Mouse (Mus musculus) small intestine, adult 2 months (tissue): ENCODE data around the gene Rapsn. TPM values are rescaled to one million over a fixed set of nuclear protein-coding genes. Genes with fewer than 3 reads are reported as not detected.

ENCODE experiments used
- H3K27ac ChIP-seq: fragments of 200-500 bp; 2 replicates; pipeline ENCODE4 v1.5.1; 2012; ENCODE audit warnings: low read depth, low read length, control low read depth, inconsistent platforms; ENCODE audit not compliant: insufficient read depth
- H3K27me3 ChIP-seq: fragments of 200-500 bp; 2 replicates; pipeline ENCODE4 v1.6.1; 2012; ENCODE audit warnings: mild to moderate bottlenecking, moderate library complexity, low read length, inconsistent platforms; ENCODE audit not compliant: control insufficient read depth, insufficient read depth
- H3K36me3 ChIP-seq: fragments of 200-500 bp; 2 replicates; pipeline ENCODE4 v1.6.1; 2012; ENCODE audit warnings: mild to moderate bottlenecking, low read length, control low read depth, inconsistent platforms; ENCODE audit not compliant: control insufficient read depth, insufficient read depth
- H3K4me1 ChIP-seq: fragments of 200-500 bp; 2 replicates; pipeline ENCODE4 v1.6.1; 2012; ENCODE audit warnings: low read length, inconsistent platforms, mixed read lengths; ENCODE audit not compliant: control insufficient read depth, insufficient read depth, insufficient read length
- H3K4me3 ChIP-seq: fragments of 200-500 bp; 2 replicates; pipeline ENCODE4 v1.5.1; 2012; ENCODE audit warnings: low read depth, mild to moderate bottlenecking, control low read depth, inconsistent platforms, low read length, moderate library complexity
- CTCF ChIP-seq: fragments of 200-500 bp; IDR thresholded peaks from 2 replicates; pipeline ENCODE4 v1.5.1; 2012; ENCODE audit warnings: low read depth, mild to moderate bottlenecking, control low read depth, inconsistent platforms, low read length, moderate library complexity, mixed read lengths; ENCODE audit not compliant: insufficient replicate concordance, insufficient read length; ENCODE audit errors: extremely low read depth
- POLR2A ChIP-seq: fragments of 200-500 bp; IDR thresholded peaks from 2 replicates; pipeline ENCODE4 v1.6.1; 2012; ENCODE audit warnings: low read depth, mild to moderate bottlenecking, control low read depth, inconsistent platforms, low read length, moderate library complexity
- WGBS: fragments of 180-500 bp; shearing (Covaris S2); methylation state at CpG from one replicate; pipeline ENCODE4 v1.1.7; 2018; 5-methylcytosine and 5-hydroxymethylcytosine counted together
- polyA plus RNA-seq: library from polyadenylated mRNA; depleted of rRNA; stranded (reverse); fragments of >200 nt; gene quantifications from 2 replicates; pipeline ENCODE4 v1.2.3, GENCODE M21; 2012

Gene Rapsn
- polyA plus RNA-seq, 1 experiment: 0.51 TPM

- TF ChIP-seq CTCF: no peak
- no peak for TF ChIP-seq POLR2A
- 89% methylated on average over 16 of the region's 16 CpGs for WGBS
- Histone ChIP-seq H3K4me1 (no peaks in the 10 kb centered on the region), H3K27ac (no peak overlapping the region), H3K4me3 (no peak overlapping the region), H3K36me3 (peaks cover 48% of the 10 kb centered on the region), H3K27me3 (no peaks in the 10 kb centered on the region)
These were observed 27.6 kb downstream of the Rapsn start for GRCm38 (mm10) chr2:91062779-91063606.

- Histone ChIP-seq H3K4me3 (no peak overlapping the region), H3K4me1 (no peaks in the 10 kb centered on the region), H3K27ac (no peak overlapping the region), H3K27me3 (no peaks in the 10 kb centered on the region), H3K36me3 (peaks cover 37% of the 10 kb centered on the region)
- TF ChIP-seq CTCF (no peak), POLR2A (no peak)
- 91% methylated on average over 6 of the region's 6 CpGs for WGBS
These were observed 28.8 kb downstream of the Rapsn start for GRCm38 (mm10) chr2:91064211-91064610.

- 0 out of 2 replicates have a peak, but pooled peaks cover under 1% of the 10 kb centered on the region for H3K4me1 ChIP-seq
- H3K36me3 ChIP-seq: peaks cover 27% of the 10 kb centered on the region
- WGBS: 54% methylated on average over 3 of the region's 3 CpGs
- peak; percentile 71; the same call in 1 of the 2 replicates for TF ChIP-seq CTCF
- no peak for TF ChIP-seq POLR2A
- no peak overlapping the region for H3K27ac ChIP-seq
- no peak overlapping the region for H3K4me3 ChIP-seq
- H3K27me3 ChIP-seq: no peaks in the 10 kb centered on the region
These were observed 30.1 kb downstream of the Rapsn start for GRCm38 (mm10) chr2:91065544-91065943.

GRCm38 (mm10) chr2:91066455-91066854 lies 31.0 kb downstream of the Rapsn start:
- 85% methylated on average over 3 of the region's 3 CpGs for WGBS
- TF ChIP-seq CTCF (no peak), POLR2A (no peak)

GRCm38 (mm10) chr2:91068162-91068871 lies 32.9 kb downstream of the Rapsn start:
- Histone ChIP-seq H3K27ac (no peak overlapping the region), H3K4me3 (no peak overlapping the region), H3K27me3 (no peaks in the 10 kb centered on the region), H3K4me1 (peaks cover 8% of the 10 kb centered on the region; the same call in 1 of the 2 replicates), H3K36me3 (peaks cover 10% of the 10 kb centered on the region)
- WGBS: 75% methylated on average over 13 of the region's 13 CpGs
- no peak for TF ChIP-seq CTCF
- TF ChIP-seq POLR2A: no peak

More at GRCm38 (mm10) chr2:91066455-91066854, 31.0 kb downstream of the Rapsn start:
- H3K36me3 ChIP-seq: peaks cover 22% of the 10 kb centered on the region
- H3K4me1 ChIP-seq: peaks cover 8% of the 10 kb centered on the region; the same call in 1 of the 2 replicates
- no peak overlapping the region for H3K4me3 ChIP-seq
- no peaks in the 10 kb centered on the region for H3K27me3 ChIP-seq
- no peak overlapping the region for H3K27ac ChIP-seq

GRCm38 (mm10) chr2:91068872-91069165 lies 33.4 kb downstream of the Rapsn start:
- H3K4me1 ChIP-seq: peaks cover 8% of the 10 kb centered on the region; the same call in 1 of the 2 replicates
- 47% methylated on average over 6 of the region's 6 CpGs for WGBS
- no peaks in the 10 kb centered on the region for H3K27me3 ChIP-seq
- H3K36me3 ChIP-seq: peaks cover 5% of the 10 kb centered on the region; the same call in 1 of the 2 replicates
- H3K4me3 ChIP-seq: no peak overlapping the region
- TF ChIP-seq CTCF (no peak), POLR2A (no peak)
- no peak overlapping the region for H3K27ac ChIP-seq

GRCm38 (mm10) chr2:91069306-91070000 lies 34.0 kb downstream of the Rapsn start:
- Histone ChIP-seq H3K4me3 (peak overlapping the region; percentile 78), H3K27ac (peak overlapping the region; percentile 11; the same call in 1 of the 2 replicates), H3K4me1 (peaks cover 8% of the 10 kb centered on the region; the same call in 1 of the 2 replicates), H3K36me3 (no peaks in the 10 kb centered on the region), H3K27me3 (no peaks in the 10 kb centered on the region)
- 8% methylated on average over 14 of the region's 14 CpGs for WGBS
- no peak for TF ChIP-seq POLR2A
- no peak for TF ChIP-seq CTCF
